Mouse (Mus musculus): ENCODE measurements around the gene Junb. TPM values are rescaled to one million over a fixed set of nuclear protein-coding genes. Genes with fewer than 3 reads are reported as not detected.

Gene Junb
- 100 to 1,000 TPM in 24 of 26 experiments, 10 to 100 TPM in 2; 60.1 to 756 (median 302) TPM for total RNA-seq (2018; cell fraction: chromatin; rRNA removed)
- total RNA-seq (2018; cell fraction: cytosol; rRNA removed): 1,000 to 10,000 TPM in 5 of 26 experiments, 100 to 1,000 TPM in 19, 10 to 100 TPM in 2; 75.1 to 1,747 (median 592) TPM
- 1,000 to 10,000 TPM in 7 of 26 experiments, 100 to 1,000 TPM in 18, 10 to 100 TPM in 1; 66.0 to 1,515 (median 743) TPM for total RNA-seq (2018; cell fraction: nucleus; rRNA removed)
- polyA plus RNA-seq (2018): 26.1 to 86.4 TPM (median 61.3 TPM) in 3 replicates

DNA sequence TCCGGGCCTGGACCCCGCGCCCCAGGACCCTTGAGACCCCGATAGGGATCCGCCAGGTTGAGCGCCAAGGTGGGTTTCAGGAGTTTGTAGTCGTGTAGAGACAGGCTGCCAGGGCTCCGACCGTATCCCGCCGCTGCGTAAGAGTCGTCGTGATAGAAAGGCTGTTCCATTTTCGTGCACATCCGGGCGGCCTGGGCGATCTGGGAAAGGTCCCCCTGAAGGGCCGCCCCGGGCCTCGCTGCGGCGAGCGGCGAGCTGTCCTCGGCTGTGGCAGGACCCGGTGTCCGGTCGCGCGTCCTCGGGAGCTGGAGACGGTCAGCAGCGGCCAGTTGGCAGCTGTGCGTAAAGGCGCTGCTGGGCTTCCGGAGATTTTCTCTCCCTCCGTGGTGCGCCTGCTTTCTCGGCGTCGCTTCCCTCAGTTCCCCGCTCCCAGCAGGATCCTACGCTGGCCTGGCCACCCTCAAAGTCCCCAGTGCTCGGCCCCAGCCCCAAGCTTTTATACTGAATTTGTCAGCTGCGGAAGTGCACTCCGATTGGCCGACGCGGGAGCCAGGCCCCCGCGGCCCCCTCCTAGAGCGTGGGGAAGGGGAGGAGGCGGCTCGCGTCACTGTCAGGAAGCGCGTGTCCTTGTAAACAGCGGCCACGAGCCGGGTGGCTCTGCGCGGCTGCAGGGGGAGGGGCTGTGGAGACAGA is at the start of gene Junb:
Junb (minus strand) TSS at position 471 of the 693 bp plus-strand sequence.
- WGBS (ENCODE audit: missing documents): under 1% methylated on average over 56 of the region's 63 CpGs
- H3K79me2 ChIP-seq (ENCODE audit: inconsistent target): peaks cover 18% of the 10 kb centered on the region
- peak within 1 kb of the TSS; percentile 92 for H3K27ac ChIP-seq
- H3K4me3 ChIP-seq (ENCODE audit: inconsistent target): peak within 1 kb of the TSS; percentile 78
- peaks cover 2% of the 10 kb centered on the region; the same call in 1 of the 2 replicates for H3K36me3 ChIP-seq (ENCODE audit: inconsistent target)

DNA sequence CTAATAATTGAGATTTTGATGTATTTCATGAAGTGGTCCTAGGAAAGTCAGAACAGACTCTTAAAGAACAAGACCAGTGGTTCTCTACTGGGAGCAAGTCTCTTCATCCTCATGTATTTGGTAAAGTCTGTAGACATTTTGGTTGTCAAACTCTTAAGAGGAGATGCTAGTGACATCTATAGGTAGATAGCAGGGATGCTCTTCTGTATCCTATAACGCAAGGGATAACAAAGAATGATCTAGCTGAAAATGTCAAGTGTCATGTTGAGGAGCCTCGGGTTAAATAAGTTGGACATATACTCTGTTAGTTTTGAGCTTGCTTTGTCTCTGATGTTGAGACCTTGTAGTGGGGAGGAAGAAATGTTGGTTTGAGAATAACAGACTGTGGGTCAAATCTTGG is 49.4 kb upstream of the Junb start:
- WGBS (ENCODE audit: missing documents): 31% methylated on average over 2 of the region's 2 CpGs
- Histone ChIP-seq H3K79me2 (ENCODE audit: inconsistent target) (peaks cover 80% of the 10 kb centered on the region), H3K36me3 (ENCODE audit: inconsistent target) (peaks cover 39% of the 10 kb centered on the region), H3K4me3 (ENCODE audit: inconsistent target) (peak overlapping the region; percentile 97), H3K27ac (no peak overlapping the region)

DNA sequence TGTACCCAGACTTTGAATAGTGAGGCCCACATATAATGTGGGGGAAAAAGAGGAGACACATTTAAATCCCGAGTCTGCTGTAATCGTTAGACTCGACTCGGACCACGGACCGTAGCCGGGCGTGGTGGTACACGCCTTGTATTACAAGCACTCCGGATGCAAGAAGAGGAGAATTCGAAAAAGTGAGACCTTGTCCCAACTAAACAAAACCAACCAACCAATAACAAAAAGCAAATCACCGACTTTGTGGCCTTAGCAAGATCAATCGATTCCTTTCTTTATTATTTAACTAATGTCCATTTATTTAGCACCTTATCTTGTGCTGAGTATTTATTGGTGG is 49.0 kb upstream of the Junb start:
- H3K27ac ChIP-seq: peak overlapping the region; percentile 69

DNA sequence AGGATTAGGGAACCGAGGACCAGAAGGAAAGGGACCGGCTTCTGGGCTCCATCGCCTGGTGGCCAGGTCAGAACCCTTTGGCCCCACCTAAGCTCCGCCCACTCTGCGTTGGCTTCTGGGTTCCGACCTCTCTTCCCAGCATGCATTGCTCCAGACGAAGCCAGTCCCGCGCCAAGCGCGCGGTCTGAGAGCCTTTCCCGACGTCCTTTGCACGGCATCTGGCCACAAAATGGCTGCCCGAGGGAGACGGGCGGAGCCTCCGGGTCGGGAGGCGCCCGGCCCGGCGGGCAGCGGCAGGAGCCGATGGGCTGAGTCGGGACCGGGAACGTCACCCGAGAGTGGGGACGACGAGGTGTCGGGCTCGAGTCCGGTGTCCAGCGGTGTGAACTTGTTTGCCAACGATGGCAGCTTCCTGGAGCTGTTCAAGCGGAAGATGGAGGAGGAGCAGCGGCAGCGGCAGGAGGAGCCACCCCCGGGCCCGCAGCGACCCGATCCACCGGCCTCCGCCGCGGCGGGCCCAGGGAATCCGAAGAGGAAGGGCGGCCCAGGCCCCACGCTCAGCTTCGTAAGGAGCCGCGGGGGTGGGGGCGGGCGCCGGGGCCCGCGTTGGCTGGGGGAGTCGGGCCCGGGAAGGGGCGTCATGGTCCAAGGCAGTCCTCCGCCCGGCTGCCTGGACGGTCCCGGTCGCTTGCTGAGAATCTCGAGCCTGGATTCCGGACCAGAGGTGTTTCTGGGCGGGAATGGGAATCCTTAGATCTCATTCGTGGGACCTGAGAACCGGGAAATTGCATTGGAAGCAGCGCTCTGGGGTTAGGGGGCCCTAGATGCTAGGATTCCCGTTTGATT is 48.4 kb upstream of the Junb start, which contains the start of gene Trir:
Trir (plus strand) TSS at position 154 of the 846 bp plus-strand sequence.
- peaks cover 80% of the 10 kb centered on the region for H3K79me2 ChIP-seq (ENCODE audit: inconsistent target)
- under 1% methylated on average over 63 of the region's 75 CpGs for WGBS (ENCODE audit: missing documents)
- H3K27ac ChIP-seq: peak within 1 kb of the TSS; percentile 98
- peaks cover 37% of the 10 kb centered on the region for H3K36me3 ChIP-seq (ENCODE audit: inconsistent target)
- H3K4me3 ChIP-seq (ENCODE audit: inconsistent target): peak within 1 kb of the TSS; percentile 99

More for the DNA sequence above, 49.0 kb upstream of the Junb start:
- H3K4me3 ChIP-seq (ENCODE audit: inconsistent target): peak overlapping the region; percentile 97
- WGBS (ENCODE audit: missing documents): 1% methylated on average over 9 of the region's 13 CpGs
- H3K79me2 ChIP-seq (ENCODE audit: inconsistent target): peaks cover 80% of the 10 kb centered on the region
- H3K36me3 ChIP-seq (ENCODE audit: inconsistent target): peaks cover 37% of the 10 kb centered on the region

DNA sequence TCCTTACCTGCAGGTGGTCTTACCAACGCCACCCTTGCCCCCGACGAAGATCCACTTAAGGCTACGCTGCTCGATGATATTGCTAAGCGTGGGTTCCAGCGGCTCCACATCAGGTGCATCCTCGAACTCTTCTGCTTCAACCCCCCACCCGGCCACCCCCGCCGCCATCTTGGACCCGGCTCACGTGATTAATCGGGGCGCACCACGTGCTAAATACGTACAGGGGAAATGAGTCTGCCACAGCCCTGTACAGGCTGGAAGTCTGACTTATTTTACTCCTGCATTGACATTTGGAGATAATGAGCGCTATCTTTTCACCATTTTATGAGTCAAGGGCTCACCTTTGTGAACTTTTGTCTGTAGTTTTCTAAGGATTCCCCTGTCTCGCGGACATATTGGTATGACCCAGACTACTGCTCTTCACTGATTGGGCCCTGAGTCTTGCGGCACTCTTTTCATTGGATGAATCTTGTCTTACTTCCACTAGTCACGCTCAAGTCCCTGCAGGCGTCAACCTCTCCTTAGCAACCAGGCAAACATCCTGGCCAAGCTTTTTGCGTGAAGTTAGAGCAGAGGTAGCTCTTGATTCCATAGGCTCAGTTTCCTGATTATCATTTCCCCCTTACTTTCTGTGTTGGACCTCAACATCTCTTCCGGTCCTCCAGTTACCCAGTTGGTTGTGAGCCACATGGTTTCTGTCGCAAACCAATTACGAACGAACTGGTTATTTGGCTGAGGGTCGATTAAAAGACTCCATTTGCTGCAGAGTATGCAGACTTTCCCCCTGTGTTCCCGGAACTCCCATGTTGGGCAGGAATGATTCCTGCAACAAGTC is 46.8 kb upstream of the Junb start, which contains the start of gene Asna1:
Asna1 (minus strand) TSS at position 184 of the 835 bp plus-strand sequence.
- WGBS (ENCODE audit: missing documents): 2% methylated on average over 29 of the region's 30 CpGs
- H3K27ac ChIP-seq: peak within 1 kb of the TSS; percentile 98
- H3K79me2 ChIP-seq (ENCODE audit: inconsistent target): peaks cover 80% of the 10 kb centered on the region
- H3K4me3 ChIP-seq (ENCODE audit: inconsistent target): peak within 1 kb of the TSS; percentile 99
- H3K36me3 ChIP-seq (ENCODE audit: inconsistent target): peaks cover 40% of the 10 kb centered on the region

DNA sequence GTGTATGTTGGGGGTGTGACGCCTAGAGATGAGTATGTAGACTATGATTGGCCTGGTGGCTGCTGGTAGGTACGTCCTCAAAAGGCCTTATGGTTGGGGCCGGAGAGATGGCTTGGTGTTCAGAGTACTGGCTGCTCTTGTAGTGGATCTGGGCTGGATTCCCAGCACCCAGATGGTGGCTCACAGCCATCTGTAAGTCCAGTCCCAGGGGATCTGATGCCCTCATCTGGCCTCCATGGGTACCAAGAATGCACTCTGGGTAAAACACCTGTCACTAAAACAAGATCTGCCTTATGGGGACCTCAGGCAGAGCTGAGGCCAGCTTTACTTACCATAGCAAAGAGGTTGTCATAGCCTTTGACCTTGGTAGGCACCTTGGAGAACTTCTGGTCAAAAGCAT is 45.3 kb upstream of the Junb start:
- Histone ChIP-seq H3K36me3 (ENCODE audit: inconsistent target) (peaks cover 46% of the 10 kb centered on the region), H3K27ac (peak overlapping the region; percentile 98; the same call in 1 of the 2 replicates), H3K4me3 (ENCODE audit: inconsistent target) (peak overlapping the region; percentile 99; the same call in 1 of the 2 replicates), H3K79me2 (ENCODE audit: inconsistent target) (peaks cover 68% of the 10 kb centered on the region)
- WGBS (ENCODE audit: missing documents): 95% methylated on average over 3 of the region's 3 CpGs

DNA sequence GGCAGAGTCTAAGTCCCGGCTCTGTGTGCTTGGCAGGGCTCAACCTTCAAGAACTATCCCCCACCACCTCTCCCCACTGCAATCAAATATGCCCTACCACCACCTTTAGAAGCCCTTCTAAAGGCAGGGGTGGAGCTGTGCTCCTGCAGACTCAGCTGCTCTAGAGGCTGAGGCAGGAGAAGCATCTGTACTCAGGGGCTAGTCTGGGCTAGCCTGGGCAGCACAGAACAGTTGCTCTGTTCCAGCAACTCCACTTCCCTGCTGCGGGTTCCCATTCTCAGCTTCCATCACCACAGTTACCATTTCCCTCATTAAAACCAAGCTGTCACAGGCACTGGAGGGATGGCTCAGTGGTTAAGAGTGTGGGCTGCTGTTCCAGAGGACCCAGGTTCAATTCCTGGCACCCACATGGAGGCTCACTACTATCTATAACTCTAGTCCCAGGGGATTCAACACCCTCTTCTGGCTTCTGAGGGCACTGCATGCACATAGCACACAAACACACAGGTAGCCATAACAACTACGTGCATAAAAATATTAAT is 43.1 kb upstream of the Junb start:
- H3K27ac ChIP-seq: no peak overlapping the region
- H3K36me3 ChIP-seq (ENCODE audit: inconsistent target): peaks cover 61% of the 10 kb centered on the region
- peaks cover 50% of the 10 kb centered on the region for H3K79me2 ChIP-seq (ENCODE audit: inconsistent target)
- 86% methylated on average over 3 of the region's 3 CpGs for WGBS (ENCODE audit: missing documents)
- no peak overlapping the region for H3K4me3 ChIP-seq (ENCODE audit: inconsistent target)

DNA sequence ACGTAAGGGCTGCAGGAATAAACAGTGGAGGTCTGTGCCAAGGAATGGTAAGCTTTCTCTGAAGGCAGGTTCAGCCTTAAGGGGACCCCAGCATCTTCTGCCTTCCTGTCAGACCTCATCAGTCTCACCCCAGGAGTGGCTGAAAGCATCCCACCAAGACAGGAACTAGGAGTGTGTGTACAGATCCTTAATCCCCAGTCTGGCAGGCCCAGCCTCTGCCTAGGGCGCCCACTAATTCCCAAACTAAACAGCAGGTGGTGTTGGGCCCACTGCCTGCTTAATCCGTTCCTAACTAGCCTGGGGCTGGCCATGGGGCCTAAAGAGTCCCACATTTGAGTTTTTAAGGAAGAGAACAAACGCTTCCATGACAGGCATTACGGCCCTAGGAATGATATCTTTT is 38.7 kb upstream of the Junb start:
- H3K4me3 ChIP-seq (ENCODE audit: inconsistent target): no peak overlapping the region
- H3K36me3 ChIP-seq (ENCODE audit: inconsistent target): peaks cover 49% of the 10 kb centered on the region
- peaks cover 21% of the 10 kb centered on the region for H3K79me2 ChIP-seq (ENCODE audit: inconsistent target)
- no peak overlapping the region for H3K27ac ChIP-seq
- 87% methylated on average over 5 of the region's 5 CpGs for WGBS (ENCODE audit: missing documents)

DNA sequence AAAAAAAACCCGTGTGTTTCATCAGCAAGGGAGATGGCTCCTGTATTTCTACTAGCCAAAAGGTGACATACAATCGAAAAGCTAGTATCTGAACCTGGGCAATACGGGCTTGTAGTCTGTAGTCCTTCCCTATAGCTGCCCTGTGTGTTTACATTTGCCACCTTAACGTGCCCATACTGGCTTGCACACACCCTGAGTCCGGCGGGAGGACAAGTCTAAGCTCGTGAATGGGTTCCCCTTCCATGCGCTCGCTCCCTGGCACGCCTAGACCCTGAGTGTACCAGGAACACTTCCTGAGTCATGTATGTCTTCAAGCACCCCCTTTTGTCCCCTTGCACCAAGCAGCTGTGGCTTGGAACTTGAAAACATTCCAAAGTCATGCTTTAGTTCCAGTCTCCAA is 38.2 kb upstream of the Junb start:
- Histone ChIP-seq H3K79me2 (ENCODE audit: inconsistent target) (peaks cover 16% of the 10 kb centered on the region), H3K36me3 (ENCODE audit: inconsistent target) (peaks cover 44% of the 10 kb centered on the region), H3K4me3 (ENCODE audit: inconsistent target) (no peak overlapping the region), H3K27ac (no peak overlapping the region)
- WGBS (ENCODE audit: missing documents): 87% methylated on average over 10 of the region's 10 CpGs

DNA sequence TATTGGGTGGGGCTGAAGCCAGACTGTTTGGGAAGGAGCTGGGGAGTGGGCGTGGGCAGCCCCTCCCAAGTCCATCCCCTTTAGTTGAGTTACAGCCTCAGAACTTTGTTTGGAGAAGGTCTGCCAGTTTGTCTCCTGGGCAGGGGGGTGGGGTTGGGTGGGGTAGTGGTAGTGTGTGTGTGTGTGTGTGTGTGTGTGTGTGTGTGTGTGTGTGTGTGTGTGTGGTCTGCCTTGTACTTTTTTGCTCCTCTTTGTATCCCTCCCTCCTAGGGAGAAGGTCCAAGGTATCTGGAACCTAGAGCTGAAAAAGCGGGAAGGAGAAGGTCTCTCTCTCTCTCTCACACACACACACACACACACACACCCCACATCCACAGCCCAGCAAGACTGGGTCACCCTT is 35.9 kb upstream of the Junb start, which contains the start of gene Best2:
Best2 (minus strand) TSS at position 101 of the 400 bp plus-strand sequence.
- H3K4me3 ChIP-seq (ENCODE audit: inconsistent target): no peak within 1 kb of the TSS
- 70% methylated on average over 1 of the region's 2 CpGs for WGBS (ENCODE audit: missing documents)
- peaks cover 21% of the 10 kb centered on the region for H3K36me3 ChIP-seq (ENCODE audit: inconsistent target)
- H3K27ac ChIP-seq: no peak within 1 kb of the TSS
- no peaks in the 10 kb centered on the region for H3K79me2 ChIP-seq (ENCODE audit: inconsistent target)

DNA sequence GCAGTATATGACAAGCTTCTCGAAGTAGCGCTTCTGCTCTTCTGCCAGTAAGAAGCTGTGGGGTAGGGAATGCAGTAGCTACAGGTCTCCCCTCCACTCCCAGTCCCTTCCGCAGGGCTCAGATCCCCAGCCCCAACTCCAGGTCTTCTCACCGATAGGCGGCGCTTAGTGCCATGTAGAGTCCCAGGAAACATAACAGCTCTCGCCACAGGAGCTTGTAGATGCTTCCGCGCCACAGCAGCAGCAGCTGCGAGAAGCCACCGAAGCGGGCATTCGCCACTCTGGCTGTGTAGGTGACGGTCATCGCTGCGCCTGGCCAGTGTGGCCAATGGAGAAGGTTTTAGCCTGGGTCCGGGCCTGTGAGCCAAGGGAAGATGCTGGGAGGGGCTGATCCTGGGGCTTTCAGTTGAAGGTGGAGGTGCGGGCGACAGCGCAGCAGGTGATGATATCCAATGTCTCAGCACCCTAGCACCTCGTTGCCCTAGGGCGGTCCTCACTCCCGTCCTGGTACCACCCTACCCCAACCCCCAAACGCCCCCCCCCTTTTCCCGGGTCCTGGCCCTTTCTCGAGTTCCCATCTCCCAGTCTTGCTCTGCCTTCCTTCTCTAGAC is 34.8 kb upstream of the Junb start:
- WGBS (ENCODE audit: missing documents): 9% methylated on average over 25 of the region's 26 CpGs
- Histone ChIP-seq H3K79me2 (ENCODE audit: inconsistent target) (no peaks in the 10 kb centered on the region), H3K27ac (no peak overlapping the region), H3K36me3 (ENCODE audit: inconsistent target) (peaks cover 10% of the 10 kb centered on the region), H3K4me3 (ENCODE audit: inconsistent target) (no peak overlapping the region)

DNA sequence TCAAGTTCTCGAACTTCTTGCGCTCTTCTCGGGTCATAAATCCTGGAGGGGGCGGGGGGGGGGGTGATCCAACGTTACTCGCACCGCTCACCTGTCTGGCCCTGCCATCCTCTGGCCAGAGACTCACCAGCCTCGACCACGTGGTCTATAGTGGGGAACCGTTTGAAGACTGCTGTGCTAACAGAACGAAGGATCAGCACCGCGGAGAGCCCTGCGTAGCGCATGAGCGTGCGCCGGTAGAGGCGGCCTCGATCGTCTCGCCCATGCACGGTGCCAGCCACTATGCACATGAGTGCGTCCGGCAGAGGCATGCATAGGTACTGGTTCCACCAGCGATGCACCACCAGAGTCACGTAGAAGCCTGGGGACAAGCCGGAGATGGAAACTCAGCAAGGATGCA is 32.7 kb upstream of the Junb start:
- H3K27ac ChIP-seq: no peak overlapping the region
- no peak overlapping the region for H3K4me3 ChIP-seq (ENCODE audit: inconsistent target)
- no peaks in the 10 kb centered on the region for H3K79me2 ChIP-seq (ENCODE audit: inconsistent target)
- no peaks in the 10 kb centered on the region for H3K36me3 ChIP-seq (ENCODE audit: inconsistent target)
- 15% methylated on average over 28 of the region's 28 CpGs for WGBS (ENCODE audit: missing documents)

DNA sequence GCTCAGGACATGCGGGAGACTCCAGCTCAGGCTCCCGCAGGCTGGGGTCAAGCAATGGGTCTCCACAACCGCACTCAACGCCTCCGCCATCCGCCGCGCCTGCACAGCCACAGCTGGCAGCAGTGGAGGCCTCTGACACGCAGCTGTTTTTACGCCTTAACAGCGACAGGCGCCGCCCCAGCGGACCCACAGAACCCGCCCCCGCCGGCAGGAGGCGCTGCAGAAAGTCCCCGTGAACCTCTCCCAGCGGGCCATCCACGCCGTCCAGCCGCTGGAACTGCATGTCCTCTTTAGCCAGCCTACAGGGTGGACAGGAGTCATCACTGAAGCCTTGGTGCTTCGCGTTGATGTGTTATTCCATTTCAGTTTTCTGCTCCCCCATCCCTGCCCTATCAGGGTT is 29.2 kb upstream of the Junb start:
- Histone ChIP-seq H3K36me3 (ENCODE audit: inconsistent target) (no peaks in the 10 kb centered on the region; the same call in 1 of the 2 replicates), H3K4me3 (ENCODE audit: inconsistent target) (no peak overlapping the region), H3K79me2 (ENCODE audit: inconsistent target) (no peaks in the 10 kb centered on the region), H3K27ac (no peak overlapping the region)
- 34% methylated on average over 25 of the region's 25 CpGs for WGBS (ENCODE audit: missing documents)

Measured in macrophage (primary cell).